In the genomic region with DNA sequence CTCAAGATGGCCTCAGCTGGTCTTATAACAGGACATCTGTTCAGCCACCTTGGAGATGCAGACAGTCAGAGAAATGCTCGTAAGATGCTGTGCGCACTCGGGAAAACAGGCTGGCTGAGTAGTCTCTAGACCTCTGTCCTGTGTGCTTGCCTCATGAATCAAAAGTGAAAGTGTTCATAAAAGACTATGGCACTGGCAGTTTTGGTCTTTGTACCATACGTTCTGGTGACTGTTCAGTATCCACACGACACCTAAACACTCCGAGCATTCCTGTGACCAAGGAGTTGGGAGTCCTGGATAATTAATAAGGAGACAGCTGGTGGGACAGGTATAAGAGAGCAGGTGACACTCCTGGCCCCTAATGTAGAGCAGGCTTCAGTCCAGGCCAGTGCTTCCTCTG, we compare ENCODE assay signal across 17 mouse cellular contexts. TPM values are rescaled to one million over a fixed set of nuclear protein-coding genes. Genes with fewer than 3 reads are reported as not detected.
DNase-seq lines count a peak whose midpoint lies in the region; ATAC-seq and TF ChIP-seq lines count a peak whose summit lies in the region.
"Had no signal": no experiment of that assay in that cellular context is flagged by ENCODE, and none has a peak within 500 bp of the region (broad histone marks: within the 10 kb centered on the region; RNA-seq: fewer than 3 reads in every experiment).

No protein-coding gene starts in this region.

- H3K9me3 ChIP-seq in kidney, embryonic 16.5 days (ENCODE audit: low read length) = no peaks in the 10 kb centered on the region

- no peak for ATAC-seq in kidney, embryonic 16.5 days (ENCODE audit: low FRiP score, low TSS enrichment)
- peak; percentile 47 for ATAC-seq in CD4-positive, CD25-positive, alpha-beta regulatory T cell, adult 4 months
- ATAC-seq: forebrain, postnatal 0 days had no signal

- H3K9ac ChIP-seq in kidney, embryonic 16.5 days (replicated peaks; ENCODE audit: low read length) = no peak overlapping the region
- H3K9ac ChIP-seq: forebrain, postnatal 0 days; neural tube, embryonic 13.5 days had no signal

- no peak overlapping the region for H3K4me2 ChIP-seq in kidney, embryonic 16.5 days (replicated peaks; ENCODE audit: low read depth, low read length)
- H3K4me2 ChIP-seq: midbrain, embryonic 11.5 days; neural tube, embryonic 13.5 days had no signal

- peak overlapping the region; percentile 11; the same call in 1 of the 2 replicates for H3K4me3 ChIP-seq in gastrocnemius, adult 2 months
- H3K4me3 ChIP-seq in kidney, embryonic 16.5 days (ENCODE audit: low read length) = no peak overlapping the region
- H3K4me3 ChIP-seq in macrophage (ENCODE audit: inconsistent target) = no peak overlapping the region
- H3K4me3 ChIP-seq: neural tube, embryonic 13.5 days had no signal

- peaks cover 10% of the 10 kb centered on the region for H3K4me1 ChIP-seq in kidney, embryonic 16.5 days (ENCODE audit: insufficient read depth, low read length)

- H3K36me3 ChIP-seq in kidney, embryonic 16.5 days (ENCODE audit: insufficient read depth, low read length) = peaks cover 5% of the 10 kb centered on the region; the same call in 1 of the 2 replicates
- H3K36me3 ChIP-seq in macrophage (ENCODE audit: inconsistent target) = peaks cover 15% of the 10 kb centered on the region; the same call in 1 of the 2 replicates

- peaks cover 21% of the 10 kb centered on the region; the same call in 1 of the 2 replicates for H3K27me3 ChIP-seq in kidney, embryonic 16.5 days (ENCODE audit: insufficient read depth, low read length)
- H3K27me3 ChIP-seq: neural tube, embryonic 13.5 days had no signal

- DNase-seq in gastrocnemius, adult 2 months = no peak
- DNase-seq in gastrocnemius, postnatal 25 days = no peak
- DNase-seq in kidney, adult 18-20 months = no peak
- no peak for DNase-seq in left cerebral cortex, postnatal 4 days
- DNase-seq: cerebellum, adult 11 months; cerebellum, postnatal 25 days; forebrain, postnatal 0 days; kidney, postnatal 14 days; liver; lung, adult 2 months; lung, postnatal 4 days; thymus, postnatal 25 days had no signal

- peak overlapping the region; percentile 77 for H3K27ac ChIP-seq in gastrocnemius, adult 2 months
- 0 out of 2 replicates have a peak overlapping the region, but pooled peaks have one; percentile 27 for H3K27ac ChIP-seq in kidney, embryonic 16.5 days (ENCODE audit: low read length)
- peak overlapping the region; percentile 99 for H3K27ac ChIP-seq in macrophage
- H3K27ac ChIP-seq: neural tube, embryonic 13.5 days had no signal

- H3K79me2 ChIP-seq in macrophage (ENCODE audit: inconsistent target) = peaks cover 77% of the 10 kb centered on the region

- intact Hi-C loops in gastrocnemius, adult 2 months (cut with DNase I) = no loop called here
- intact Hi-C loops in left cerebral cortex, postnatal 4 days (cut with DNase I) = no loop called here

- TF ChIP-seq CTCF in gastrocnemius, adult 2 months (IDR thresholded peaks at IDR 0.05) = no peak

- 79% methylated on average over 6 of the region's 6 CpGs for WGBS in kidney, embryonic 16.5 days
- 77% methylated on average over 6 of the region's 6 CpGs for WGBS in macrophage (ENCODE audit: missing documents)

RNA-seq across cellular contexts. Expression of gene Nrp2, which starts 16.7 kb away (rescaled TPM):
- 1 to 10 TPM; 2.9 to 6.8 TPM for total RNA-seq in gastrocnemius, adult 2 months (2021)
- total RNA-seq in gastrocnemius, postnatal 25 days (2021) = 1 to 10 TPM; 4.5 to 6.0 TPM
- 10.2 and 11.2 TPM in 2 replicates for polyA plus RNA-seq in kidney, embryonic 16.5 days (2015; fragmentation: Nextera tagmentation; extraction: Ambion mirVana)
- under 1 TPM; 0.38 to 0.61 TPM for polyA plus RNA-seq in CD4-positive, CD25-positive, alpha-beta regulatory T cell, adult 4 months (2017; shearing (Covaris generic))
- 1,000 to 10,000 TPM in 6 of 26 experiments, 100 to 1,000 TPM in 20; 275 to 1,404 (median 593) TPM for total RNA-seq in macrophage (2018; cell fraction: chromatin; rRNA removed)
- 100 to 1,000 TPM; 170 to 422 (median 277) TPM for total RNA-seq in macrophage (2018; cell fraction: cytosol; rRNA removed)
- 1,000 to 10,000 TPM in 1 of 26 experiments, 100 to 1,000 TPM in 25; 397 to 1,005 (median 731) TPM for total RNA-seq in macrophage (2018; cell fraction: nucleus; rRNA removed)
- 145 to 272 TPM (median 160 TPM) in 3 replicates for polyA plus RNA-seq in macrophage (2018)
- 10 to 100 TPM; 49.9 to 86.2 TPM for total RNA-seq in left cerebral cortex, postnatal 4 days (2021)

Comparison
In these comparisons a context has a peak if more than half of its experiments do, and no peak if none do; other contexts are left out.
1. H3K27ac ChIP-seq: peak in every context shown above with its lines; median percentile 99 in macrophage; 77 in gastrocnemius, adult 2 months; 27 in kidney, embryonic 16.5 days.
2. RNA of gene Nrp2, which starts 16.7 kb away (total RNA-seq): 49.9 to 86.2 TPM in left cerebral cortex, postnatal 4 days; 2.9 to 6.8 TPM in gastrocnemius, adult 2 months and 4.5 to 6.0 TPM in gastrocnemius, postnatal 25 days; every median in the first group is over 4 times any median in the second.